In the genomic region with DNA sequence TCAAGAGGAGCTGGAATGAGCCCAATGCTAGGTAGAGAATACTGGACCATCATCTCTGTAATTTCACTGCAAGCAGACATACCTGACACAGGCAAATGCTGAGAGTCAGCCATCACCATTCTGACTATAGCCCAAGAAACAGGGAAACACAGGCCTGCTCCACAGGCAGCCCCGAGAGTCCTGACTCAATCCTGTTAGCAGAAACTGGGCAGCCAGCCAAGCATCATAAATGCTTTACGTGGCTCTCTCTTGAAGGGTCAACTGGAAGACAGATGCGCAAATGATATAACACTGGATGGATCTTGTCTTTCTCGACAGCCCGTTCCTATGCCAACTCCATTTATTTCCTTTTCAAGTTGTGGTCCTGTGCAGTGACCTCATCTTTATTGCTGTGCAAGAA, we compare ENCODE assay signal across 9 mouse cellular contexts. TPM values are rescaled to one million over a fixed set of nuclear protein-coding genes. Genes with fewer than 3 reads are reported as not detected.
A peak's percentile ranks its signal among the peaks of the same experiment; 100 is the strongest.
DNase-seq lines count a peak whose midpoint lies in the region; ATAC-seq lines count a peak whose summit lies in the region.
"Had no signal": no experiment of that assay in that cellular context is flagged by ENCODE, and none has a peak within 500 bp of the region (broad histone marks: within the 10 kb centered on the region; RNA-seq: fewer than 3 reads in every experiment).

No protein-coding gene starts in this region.

- no peak overlapping the region for H3K9ac ChIP-seq in lung, embryonic 16.5 days (ENCODE audit: low read length)
- no peak overlapping the region for H3K9ac ChIP-seq in hindbrain, embryonic 16.5 days (ENCODE audit: low read depth, low read length)
- H3K9ac ChIP-seq in neural tube, embryonic 14.5 days (replicated peaks; ENCODE audit: low read depth, low read length): no peak overlapping the region
- H3K9ac ChIP-seq: liver, embryonic 13.5 days had no signal

- ATAC-seq in lung, embryonic 16.5 days (ENCODE audit: low read depth): peak; percentile 87
- ATAC-seq in hindbrain, embryonic 16.5 days: peak; percentile 85
- ATAC-seq in neural tube, embryonic 14.5 days (ENCODE audit: low read depth): peak; percentile 88; the same call in 1 of the 2 replicates
- no peak for ATAC-seq in activated CD4-positive, CD25-positive, alpha-beta regulatory T cell, adult 4 months

- no peaks in the 10 kb centered on the region for H3K36me3 ChIP-seq in lung, embryonic 16.5 days (ENCODE audit: control insufficient read depth, insufficient read depth, low read length)
- no peaks in the 10 kb centered on the region for H3K36me3 ChIP-seq in hindbrain, embryonic 16.5 days (ENCODE audit: control insufficient read depth, insufficient read depth, low read length)
- H3K36me3 ChIP-seq in neural tube, embryonic 14.5 days (ENCODE audit: control insufficient read depth, insufficient read depth, low read length): no peaks in the 10 kb centered on the region
- H3K36me3 ChIP-seq: liver, embryonic 13.5 days had no signal

- peak; percentile 21 for DNase-seq in embryo, embryonic 10.5 days (ENCODE audit: low spot score)
- DNase-seq in embryo, embryonic 9.5 days (ENCODE audit: extremely low spot score): no peak
- DNase-seq in lung, postnatal 25 days (ENCODE audit: low spot score): no peak
- DNase-seq in spleen, adult 12 weeks (ENCODE audit: low spot score): no peak
- DNase-seq: liver, embryonic 13.5 days had no signal

- no peaks in the 10 kb centered on the region for H3K4me1 ChIP-seq in lung, embryonic 16.5 days (replicated peaks; ENCODE audit: control insufficient read depth, insufficient read depth, low read length)
- no peaks in the 10 kb centered on the region; the same call in 1 of the 2 replicates for H3K4me1 ChIP-seq in hindbrain, embryonic 16.5 days (ENCODE audit: control insufficient read depth, insufficient read depth, low read depth, low read length)
- H3K4me1 ChIP-seq in neural tube, embryonic 14.5 days (ENCODE audit: control insufficient read depth, insufficient read depth, low read length): no peaks in the 10 kb centered on the region
- H3K4me1 ChIP-seq: liver, embryonic 13.5 days had no signal

- no peak overlapping the region for H3K27ac ChIP-seq in lung, embryonic 16.5 days (ENCODE audit: low read length)
- H3K27ac ChIP-seq in hindbrain, embryonic 16.5 days (ENCODE audit: low read depth, low read length): no peak overlapping the region
- H3K27ac ChIP-seq in neural tube, embryonic 14.5 days (ENCODE audit: low read depth, low read length): no peak overlapping the region
- H3K27ac ChIP-seq: liver, embryonic 13.5 days had no signal

- 42% methylated on average over 5 of the region's 5 CpGs for WGBS in lung, embryonic 16.5 days
- WGBS in hindbrain, embryonic 16.5 days: 29% methylated on average over 5 of the region's 5 CpGs
- 31% methylated on average over 5 of the region's 5 CpGs for WGBS in neural tube, embryonic 14.5 days

- no peaks in the 10 kb centered on the region for H3K9me3 ChIP-seq in lung, embryonic 16.5 days (ENCODE audit: control insufficient read depth, low read length)
- no peaks in the 10 kb centered on the region for H3K9me3 ChIP-seq in hindbrain, embryonic 16.5 days (ENCODE audit: control insufficient read depth, low read length)
- H3K9me3 ChIP-seq in neural tube, embryonic 14.5 days (ENCODE audit: control insufficient read depth, low read length): no peaks in the 10 kb centered on the region
- H3K9me3 ChIP-seq: liver, embryonic 13.5 days had no signal

- no peaks in the 10 kb centered on the region for H3K27me3 ChIP-seq in lung, embryonic 16.5 days (ENCODE audit: control insufficient read depth, insufficient read depth, low read depth, low read length)
- no peaks in the 10 kb centered on the region for H3K27me3 ChIP-seq in hindbrain, embryonic 16.5 days (replicated peaks; ENCODE audit: control insufficient read depth, insufficient read depth, low read length)
- no peaks in the 10 kb centered on the region for H3K27me3 ChIP-seq in neural tube, embryonic 14.5 days (ENCODE audit: control insufficient read depth, insufficient read depth, low read length)
- H3K27me3 ChIP-seq: liver, embryonic 13.5 days had no signal

- no peak overlapping the region for H3K4me3 ChIP-seq in lung, embryonic 16.5 days (ENCODE audit: low read length)
- H3K4me3 ChIP-seq in hindbrain, embryonic 16.5 days (ENCODE audit: low read length): no peak overlapping the region
- no peak overlapping the region for H3K4me3 ChIP-seq in neural tube, embryonic 14.5 days (ENCODE audit: low read depth, low read length)
- H3K4me3 ChIP-seq: liver, embryonic 13.5 days had no signal

- H3K4me2 ChIP-seq in lung, embryonic 16.5 days (ENCODE audit: low read depth, low read length): no peak overlapping the region
- no peak overlapping the region for H3K4me2 ChIP-seq in hindbrain, embryonic 16.5 days (ENCODE audit: low read length)
- no peak overlapping the region for H3K4me2 ChIP-seq in neural tube, embryonic 14.5 days (ENCODE audit: low read depth, low read length)
- H3K4me2 ChIP-seq: liver, embryonic 13.5 days had no signal

RNA-seq across cellular contexts. Expression of a gene that starts 34.7 kb away (rescaled TPM):
- 15.8 and 18.0 TPM in 2 replicates for polyA plus RNA-seq in lung, embryonic 16.5 days (2015; fragmentation: Nextera tagmentation; extraction: Ambion mirVana)
- 1.8 and 1.9 TPM in 2 replicates for polyA plus RNA-seq in hindbrain, embryonic 16.5 days (2015; fragmentation: Nextera tagmentation; extraction: Ambion mirVana)
- 1.1 and 2.8 TPM in 2 replicates for polyA plus RNA-seq in neural tube, embryonic 14.5 days (2014; fragmentation: Nextera tagmentation; extraction: Ambion mirVana)
- polyA plus RNA-seq in activated CD4-positive, CD25-positive, alpha-beta regulatory T cell, adult 4 months (2017; shearing (Covaris generic)): not detected
